Mouse (Mus musculus) large intestine, adult 2 months (tissue): ENCODE data around the gene Olfr610. TPM values are rescaled to one million over a fixed set of nuclear protein-coding genes. Genes with fewer than 3 reads are reported as not detected.
"Not testable (repeated sequence)": the region's sequence is repeated elsewhere in the genome, so short reads cannot be mapped to it uniquely, and the experiment has no call there.

ENCODE experiments used
- DNase-seq: peaks from one replicate; pipeline ENCODE4 v3.0.0-alpha.2; 2012; ENCODE audit warnings: low read depth, low spot score
- WGBS: fragments of 180-500 bp; shearing (Covaris S2); methylation state at CpG from one replicate; pipeline ENCODE4 v1.1.7; 2018; 5-methylcytosine and 5-hydroxymethylcytosine counted together
- polyA plus RNA-seq: library from polyadenylated mRNA; depleted of rRNA; stranded (reverse); fragments of >200 nt; gene quantifications from 2 replicates; pipeline ENCODE4 v1.2.3, GENCODE M21; 2012; rRNA removed

Olfr610 gene
- not detected in 2 replicates for polyA plus RNA-seq

GRCm38 (mm10) chr7:103512022-103512421, at the start of gene Olfr610:
Gene Olfr610, minus strand, starts transcription at chr7:103512122.
- 77% methylated on average over 2 of the region's 2 CpGs for WGBS
- DNase-seq: no peak

DNA sequence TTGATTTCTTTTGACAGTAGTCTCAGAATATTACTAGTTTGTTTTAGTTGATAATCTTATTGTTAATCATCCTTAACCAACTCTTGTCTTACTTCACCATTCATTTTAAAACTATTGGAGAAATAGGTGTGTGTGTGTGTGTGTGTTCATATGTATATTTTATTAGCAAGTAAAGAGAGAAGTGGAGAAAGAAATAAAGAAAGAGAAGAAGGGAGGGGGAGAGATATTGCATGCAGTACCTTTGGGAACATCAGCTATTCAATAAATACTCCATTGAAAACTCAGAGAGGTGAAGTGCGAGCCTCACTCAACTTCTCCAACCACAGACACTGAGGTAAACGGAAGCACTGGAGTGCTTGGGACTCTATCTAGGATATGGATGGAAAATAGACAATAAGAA, 43.9 kb upstream of the Olfr610 start, which contains the start of gene Olfr615:
Gene Olfr615, plus strand, starts transcription at position 301 of the 400 bp plus-strand sequence.
- WGBS: 83% methylated on average over 2 of the region's 2 CpGs
- DNase-seq: no peak

- no peak for DNase-seq
- 74% methylated on average over 2 of the region's 2 CpGs for WGBS
These were observed 35.9 kb upstream of the Olfr610 start, which contains the start of gene Olfr613 for GRCm38 (mm10) chr7:103547774-103548173. Gene Olfr613, plus strand, starts transcription at chr7:103548074.

DNA sequence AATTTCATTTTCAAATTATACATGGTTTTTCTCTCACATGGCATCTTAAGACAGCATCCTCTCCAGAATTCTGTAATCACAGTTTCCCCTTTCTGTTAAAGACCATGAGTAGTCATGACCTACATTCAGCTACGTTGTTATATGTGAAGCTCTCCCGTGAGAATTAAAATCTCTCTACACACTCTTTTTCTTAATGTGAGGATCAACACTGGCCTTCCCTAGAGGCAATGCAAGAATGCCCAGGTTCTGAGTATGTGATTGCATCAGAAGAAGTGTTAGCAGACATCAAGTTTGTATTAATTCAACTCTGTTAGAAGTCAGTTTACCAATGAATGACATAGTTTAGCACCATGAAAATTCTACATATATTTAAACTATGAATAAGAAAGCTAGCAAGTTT, 30.7 kb upstream of the Olfr610 start, which contains the start of gene Olfr612:
Gene Olfr612, minus strand, starts transcription at position 101 of the 400 bp plus-strand sequence.
- WGBS: 84% methylated on average over 2 of the region's 2 CpGs
- DNase-seq: not testable (repeated sequence)

DNA sequence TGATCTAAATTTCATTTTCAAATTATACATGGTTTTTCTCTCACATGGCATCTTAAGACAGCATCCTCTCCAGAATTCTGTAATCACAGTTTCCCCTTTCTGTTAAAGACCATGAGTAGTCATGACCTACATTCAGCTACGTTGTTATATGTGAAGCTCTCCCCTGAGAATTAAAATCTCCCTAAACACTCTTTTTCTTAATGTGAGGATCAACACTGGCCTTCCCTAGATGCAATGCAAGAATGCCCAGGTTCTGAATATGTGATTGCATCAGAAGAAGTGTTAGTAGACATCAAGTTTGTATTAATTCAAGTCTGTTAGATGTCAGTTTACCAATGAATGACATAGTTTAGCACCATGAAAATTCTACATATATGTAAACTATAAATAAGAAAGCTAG, 8.8 kb upstream of the Olfr610 start, which contains the start of gene Olfr611:
Gene Olfr611, minus strand, starts transcription at position 101 of the 400 bp plus-strand sequence.
- DNase-seq: not testable (repeated sequence)
- 44% methylated on average over 1 of the region's 1 CpGs for WGBS

- no peak for DNase-seq
- 40% methylated on average over 1 of the region's 1 CpGs for WGBS
These were observed 14.0 kb downstream of the Olfr610 start, which contains the start of gene Olfr609 for GRCm38 (mm10) chr7:103497962-103498361. Gene Olfr609, minus strand, starts transcription at chr7:103498062.

GRCm38 (mm10) chr7:103477106-103477505, 34.8 kb downstream of the Olfr610 start:
- 83% methylated on average over 9 of the region's 9 CpGs for WGBS
- not testable (repeated sequence) for DNase-seq

DNA sequence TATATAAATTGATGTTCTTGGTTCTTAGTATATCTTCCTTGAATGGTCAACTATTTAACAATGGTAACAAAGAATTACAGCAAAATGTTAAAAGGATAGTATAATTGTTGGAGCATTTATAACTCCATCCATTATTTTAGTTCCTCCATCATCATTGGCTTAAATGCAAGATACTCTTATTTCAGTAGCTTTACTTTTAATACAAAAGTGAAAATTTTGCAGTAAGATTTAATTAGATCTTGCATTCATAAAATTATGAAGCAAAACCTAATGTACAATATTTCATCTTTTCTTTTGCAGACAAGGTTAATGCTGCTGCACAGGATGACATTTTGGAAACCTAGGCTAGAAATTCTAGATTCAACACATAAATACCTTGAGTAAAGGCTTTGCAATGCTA, 42.3 kb downstream of the Olfr610 start, which contains the start of gene Olfr608:
Gene Olfr608, plus strand, starts transcription at position 301 of the 400 bp plus-strand sequence.
- DNase-seq: no peak

GRCm38 (mm10) chr7:103460590-103460989, 51.3 kb downstream of the Olfr610 start:
- 84% methylated on average over 5 of the region's 5 CpGs for WGBS
- DNase-seq: no peak

Other genes starting within 250 kb of the Olfr610 start
- not detected in 2 replicates for gene Olfr596, start 206.5 kb downstream of the Olfr610 start, polyA plus RNA-seq
- not detected in 2 replicates for gene Olfr597, start 195.8 kb downstream of the Olfr610 start, polyA plus RNA-seq
- gene Olfr598, start 188.6 kb downstream of the Olfr610 start, polyA plus RNA-seq: not detected in 2 replicates
- not detected in 2 replicates for gene Olfr599, start 176.2 kb downstream of the Olfr610 start, polyA plus RNA-seq
- gene Olfr600, start 162.5 kb downstream of the Olfr610 start, polyA plus RNA-seq: not detected in 2 replicates
- gene Olfr601, start 149.5 kb downstream of the Olfr610 start, polyA plus RNA-seq: not detected in 2 replicates
- gene Olfr603, start 125.9 kb downstream of the Olfr610 start, polyA plus RNA-seq: not detected in 2 replicates
- not detected in 2 replicates for gene Usp17lc, start 97.0 kb downstream of the Olfr610 start, polyA plus RNA-seq
- not detected in 2 replicates for gene Olfr605, start 66.7 kb downstream of the Olfr610 start, polyA plus RNA-seq
- gene Olfr606, start 63.1 kb downstream of the Olfr610 start, polyA plus RNA-seq: not detected in 2 replicates
- gene Olfr607, start 48.0 kb downstream of the Olfr610 start, polyA plus RNA-seq: not detected in 2 replicates
- gene Olfr608, start 42.2 kb downstream of the Olfr610 start, polyA plus RNA-seq: not detected in 2 replicates
- not detected in 2 replicates for gene Olfr609, start 14.1 kb downstream of the Olfr610 start, polyA plus RNA-seq
- not detected in 2 replicates for gene Olfr611, start 8.7 kb upstream of the Olfr610 start, polyA plus RNA-seq
- not detected in 2 replicates for gene Olfr612, start 30.6 kb upstream of the Olfr610 start, polyA plus RNA-seq
- gene Olfr613, start 36.0 kb upstream of the Olfr610 start, polyA plus RNA-seq: not detected in 2 replicates
- gene Olfr615, start 44.0 kb upstream of the Olfr610 start, polyA plus RNA-seq: not detected in 2 replicates
- not detected in 2 replicates for gene Olfr616, start 57.0 kb upstream of the Olfr610 start, polyA plus RNA-seq
- not detected in 2 replicates for gene Olfr617, start 60.9 kb upstream of the Olfr610 start, polyA plus RNA-seq
- gene Olfr618, start 78.0 kb upstream of the Olfr610 start, polyA plus RNA-seq: not detected in 2 replicates
- gene Olfr619, start 88.5 kb upstream of the Olfr610 start, polyA plus RNA-seq: not detected in 2 replicates
- not detected in 2 replicates for gene Olfr620, start 100.4 kb upstream of the Olfr610 start, polyA plus RNA-seq
- gene Olfr622, start 130.6 kb upstream of the Olfr610 start, polyA plus RNA-seq: not detected in 2 replicates
- gene Olfr623, start 151.6 kb upstream of the Olfr610 start, polyA plus RNA-seq: not detected in 2 replicates
- gene Olfr624, start 159.1 kb upstream of the Olfr610 start, polyA plus RNA-seq: not detected in 2 replicates
- gene Olfr625-ps1, start 170.6 kb upstream of the Olfr610 start, polyA plus RNA-seq: not detected in 2 replicates
- gene Olfr243, start 202.5 kb upstream of the Olfr610 start, polyA plus RNA-seq: not detected in 2 replicates
- gene Olfr628, start 218.3 kb upstream of the Olfr610 start, polyA plus RNA-seq: not detected in 2 replicates
- not detected in 2 replicates for gene Olfr629, start 232.8 kb upstream of the Olfr610 start, polyA plus RNA-seq
- not detected in 2 replicates for gene Olfr630, start 245.2 kb upstream of the Olfr610 start, polyA plus RNA-seq